Mouse (Mus musculus): ENCODE measurements around the gene Agfg2. TPM values are rescaled to one million over a fixed set of nuclear protein-coding genes. Genes with fewer than 3 reads are reported as not detected.

Gene Agfg2
- polyA plus RNA-seq, 1 experiment from 2014 or later = 11.3 TPM

Other genes with a start within 250 kb of the Agfg2 start
- gene Zan, start 207.7 kb downstream of the Agfg2 start, polyA plus RNA-seq (2014; fragmentation: Nextera tagmentation; extraction: Ambion mirVana) = 0.08 TPM in 2 replicates
- gene Pop7, start 182.2 kb downstream of the Agfg2 start, polyA plus RNA-seq (2014; fragmentation: Nextera tagmentation; extraction: Ambion mirVana) = 82.9 and 98.3 TPM in 2 replicates
- gene Gigyf1, start 166.2 kb downstream of the Agfg2 start, polyA plus RNA-seq (2014; fragmentation: Nextera tagmentation; extraction: Ambion mirVana) = 16.3 and 21.2 TPM in 2 replicates
- gene Epo, start 151.5 kb downstream of the Agfg2 start, polyA plus RNA-seq (2014; fragmentation: Nextera tagmentation; extraction: Ambion mirVana) = not detected in 2 replicates
- gene Gnb2, start 151.2 kb downstream of the Agfg2 start, polyA plus RNA-seq (2014; fragmentation: Nextera tagmentation; extraction: Ambion mirVana) = 553 and 557 TPM in 2 replicates
- 206 and 236 TPM in 2 replicates for gene Actl6b, start 131.2 kb downstream of the Agfg2 start, polyA plus RNA-seq (2014; fragmentation: Nextera tagmentation; extraction: Ambion mirVana)
- gene Tfr2, start 114.9 kb downstream of the Agfg2 start, polyA plus RNA-seq (2014; fragmentation: Nextera tagmentation; extraction: Ambion mirVana) = 4.9 and 5.8 TPM in 2 replicates
- 80.5 and 90.7 TPM in 2 replicates for gene Mospd3, start 83.7 kb downstream of the Agfg2 start, polyA plus RNA-seq (2014; fragmentation: Nextera tagmentation; extraction: Ambion mirVana)
- 2.4 and 59.1 TPM in 2 replicates for gene Pcolce, start 70.9 kb downstream of the Agfg2 start, polyA plus RNA-seq (2014; fragmentation: Nextera tagmentation; extraction: Ambion mirVana)
- gene Fbxo24, start 55.7 kb downstream of the Agfg2 start, polyA plus RNA-seq (2014; fragmentation: Nextera tagmentation; extraction: Ambion mirVana) = 0.19 TPM in 1 of 2 replicates, not detected in the other
- 16.0 and 18.4 TPM in 2 replicates for gene Lrch4, start 55.6 kb downstream of the Agfg2 start, polyA plus RNA-seq (2014; fragmentation: Nextera tagmentation; extraction: Ambion mirVana)
- gene Gm20605, start 55.6 kb downstream of the Agfg2 start, polyA plus RNA-seq (2014; fragmentation: Nextera tagmentation; extraction: Ambion mirVana) = 6.5 and 7.9 TPM in 2 replicates
- 5.7 and 5.9 TPM in 2 replicates for gene Sap25, start 43.4 kb downstream of the Agfg2 start, polyA plus RNA-seq (2014; fragmentation: Nextera tagmentation; extraction: Ambion mirVana)
- 0.31 TPM in 1 of 2 replicates, not detected in the other for gene Irs3, start 39.0 kb downstream of the Agfg2 start, polyA plus RNA-seq (2014; fragmentation: Nextera tagmentation; extraction: Ambion mirVana)
- 13.6 and 22.3 TPM in 2 replicates for gene Nyap1, start 56.9 kb upstream of the Agfg2 start, polyA plus RNA-seq (2014; fragmentation: Nextera tagmentation; extraction: Ambion mirVana)
- 80.1 and 85.1 TPM in 2 replicates for gene Tsc22d4, start 61.0 kb upstream of the Agfg2 start, polyA plus RNA-seq (2014; fragmentation: Nextera tagmentation; extraction: Ambion mirVana)
- 37.8 and 43.7 TPM in 2 replicates for gene Ppp1r35, start 94.1 kb upstream of the Agfg2 start, polyA plus RNA-seq (2014; fragmentation: Nextera tagmentation; extraction: Ambion mirVana)
- gene Mepce, start 102.9 kb upstream of the Agfg2 start, polyA plus RNA-seq (2014; fragmentation: Nextera tagmentation; extraction: Ambion mirVana) = 13.1 and 17.0 TPM in 2 replicates
- gene Zcwpw1, start 103.1 kb upstream of the Agfg2 start, polyA plus RNA-seq (2014; fragmentation: Nextera tagmentation; extraction: Ambion mirVana) = 11.2 and 13.9 TPM in 2 replicates
- not detected in 2 replicates for gene Pilra, start 151.6 kb upstream of the Agfg2 start, polyA plus RNA-seq (2014; fragmentation: Nextera tagmentation; extraction: Ambion mirVana)
- gene Pilrb1, start 173.4 kb upstream of the Agfg2 start, polyA plus RNA-seq (2014; fragmentation: Nextera tagmentation; extraction: Ambion mirVana) = not detected in 2 replicates
- not detected in 2 replicates for gene Pilrb2, start 187.1 kb upstream of the Agfg2 start, polyA plus RNA-seq (2014; fragmentation: Nextera tagmentation; extraction: Ambion mirVana)
- not detected in 2 replicates for gene Cyp3a13, start 236.9 kb upstream of the Agfg2 start, polyA plus RNA-seq (2014; fragmentation: Nextera tagmentation; extraction: Ambion mirVana)